Mouse (Mus musculus) limb, embryonic 12.5 days (tissue): ENCODE measurements at regions not wholly inside any gene's neighbourhood (a gene's known extent, or its start where the extent isn't known, plus 50 kb on each side); places are given as distances from the start of the nearest gene placed in this dataset.

ENCODE experiments used
- ATAC-seq: fragments of 200-750 bp; cut with Nextera tagmentation; 2 replicates; pipeline ENCODE4 v1.8.0; 2017; ENCODE audit warnings: low read depth, moderate TSS enrichment; ENCODE audit not compliant: insufficient number of reproducible peaks, insufficient read depth, low FRiP score, low TSS enrichment
- H3K27ac ChIP-seq: fragments of 300-500 bp; sonication (generic); 2 replicates; pipeline ENCODE4 v1.5.1; 2016; ENCODE audit warnings: mild to moderate bottlenecking, moderate library complexity
- H3K27me3 ChIP-seq: fragments of 300-500 bp; sonication (generic); 2 replicates; pipeline ENCODE4 v1.6.1; 2016; ENCODE audit warnings: mild to moderate bottlenecking, moderate library complexity
- H3K36me3 ChIP-seq: fragments of 300-500 bp; sonication (generic); 2 replicates; pipeline ENCODE4 v1.6.1; 2016; ENCODE audit warnings: mild to moderate bottlenecking, moderate library complexity
- H3K4me1 ChIP-seq: fragments of 300-500 bp; sonication (generic); replicated peaks from 2 replicates; pipeline ENCODE4 v1.6.1; 2016
- H3K4me2 ChIP-seq: fragments of 300-500 bp; sonication (generic); 2 replicates; pipeline ENCODE4 v1.6.1; 2016; ENCODE audit warnings: mild to moderate bottlenecking, moderate library complexity
- H3K4me3 ChIP-seq: fragments of 300-500 bp; sonication (generic); replicated peaks from 2 replicates; pipeline ENCODE4 v1.5.1; 2016; ENCODE audit warnings: mild to moderate bottlenecking
- H3K9ac ChIP-seq: fragments of 300-500 bp; sonication (generic); replicated peaks from 2 replicates; pipeline ENCODE4 v1.6.1; 2016; ENCODE audit warnings: mild to moderate bottlenecking, moderate library complexity
- H3K9me3 ChIP-seq: fragments of 300-500 bp; sonication (generic); 2 replicates; pipeline ENCODE4 v1.6.1; 2016; ENCODE audit warnings: mild to moderate bottlenecking, moderate library complexity
- WGBS: fragments of 180-500 bp; shearing (Covaris S2); methylation state at CpG from one replicate; pipeline ENCODE4 v1.1.7; 2016; 5-methylcytosine and 5-hydroxymethylcytosine counted together

- Histone ChIP-seq H3K4me1 (no peaks in the 10 kb centered on the region), H3K36me3 (no peaks in the 10 kb centered on the region), H3K27ac (no peak overlapping the region), H3K27me3 (no peaks in the 10 kb centered on the region; the same call in 1 of the 2 replicates), H3K9me3 (no peaks in the 10 kb centered on the region), H3K4me2 (no peak overlapping the region), H3K4me3 (no peak overlapping the region), H3K9ac (no peak overlapping the region)
- ATAC-seq, result no peak
- 84% methylated on average over 8 of the region's 8 CpGs for WGBS
These were observed 254.1 kb downstream of the Lmx1a start for GRCm38 (mm10) chr1:167943121-167943520.

DNA sequence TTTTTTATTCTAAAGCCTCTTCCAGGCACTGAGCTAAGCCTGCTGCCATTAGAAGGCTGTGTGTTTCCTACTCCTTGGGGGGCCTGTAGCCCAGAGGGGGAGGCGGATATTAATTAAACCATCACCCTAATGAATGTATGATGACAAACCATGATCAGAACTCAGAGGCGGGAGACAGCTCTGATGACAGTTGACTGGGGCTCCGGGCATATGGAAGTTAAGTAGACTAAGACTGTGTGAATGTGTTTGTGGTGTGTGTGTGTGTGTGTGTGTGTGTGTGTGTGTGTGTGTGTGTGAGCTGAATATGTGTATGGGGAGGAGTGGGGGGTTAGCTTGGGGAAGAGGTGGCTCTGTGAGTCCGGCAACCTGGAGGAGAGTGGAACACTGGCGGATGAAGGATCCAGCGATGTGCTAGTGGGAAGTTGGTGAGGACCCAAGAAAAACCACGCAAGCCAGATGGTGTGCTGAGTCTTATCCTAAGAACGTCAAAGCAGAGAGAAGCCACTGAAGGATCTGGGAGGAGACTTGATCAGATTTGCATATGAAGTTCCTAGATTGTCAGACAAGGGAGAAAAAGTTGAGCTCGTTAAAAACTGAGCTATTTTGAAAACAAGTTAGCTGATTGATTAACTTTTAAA, 256.7 kb downstream of the Lmx1a start:
- WGBS, result 70% methylated on average over 9 of the region's 9 CpGs
- Histone ChIP-seq H3K4me2 (no peak overlapping the region), H3K4me3 (no peak overlapping the region), H3K9ac (no peak overlapping the region), H3K36me3 (no peaks in the 10 kb centered on the region), H3K9me3 (no peaks in the 10 kb centered on the region), H3K27me3 (no peaks in the 10 kb centered on the region), H3K27ac (no peak overlapping the region), H3K4me1 (no peaks in the 10 kb centered on the region)
- no peak for ATAC-seq

- ATAC-seq, result no peak
- Histone ChIP-seq H3K9ac (no peak overlapping the region), H3K4me1 (no peaks in the 10 kb centered on the region), H3K27me3 (no peaks in the 10 kb centered on the region), H3K4me3 (no peak overlapping the region), H3K4me2 (no peak overlapping the region), H3K27ac (no peak overlapping the region), H3K36me3 (no peaks in the 10 kb centered on the region), H3K9me3 (0 out of 2 replicates have a peak, but pooled peaks cover 4% of the 10 kb centered on the region)
- 85% methylated on average over 7 of the region's 7 CpGs for WGBS
These were observed 258.8 kb downstream of the Lmx1a start for GRCm38 (mm10) chr1:167947866-167948265.

- Histone ChIP-seq H3K9me3 (0 out of 2 replicates have a peak, but pooled peaks cover 4% of the 10 kb centered on the region), H3K4me2 (no peak overlapping the region), H3K4me3 (no peak overlapping the region), H3K9ac (no peak overlapping the region), H3K36me3 (no peaks in the 10 kb centered on the region), H3K4me1 (no peaks in the 10 kb centered on the region), H3K27ac (no peak overlapping the region), H3K27me3 (no peaks in the 10 kb centered on the region)
- no peak for ATAC-seq
These were observed 262.7 kb downstream of the Lmx1a start for GRCm38 (mm10) chr1:167951717-167952116.

GRCm38 (mm10) chr1:167958531-167958930, 269.5 kb downstream of the Lmx1a start:
- Histone ChIP-seq H3K36me3 (no peaks in the 10 kb centered on the region), H3K27me3 (no peaks in the 10 kb centered on the region), H3K9ac (no peak overlapping the region), H3K4me2 (no peak overlapping the region), H3K27ac (no peak overlapping the region), H3K4me1 (peaks cover 9% of the 10 kb centered on the region; the same call in 1 of the 2 replicates), H3K4me3 (no peak overlapping the region), H3K9me3 (no peaks in the 10 kb centered on the region)
- WGBS, result 91% methylated on average over 6 of the region's 6 CpGs
- ATAC-seq, result no peak

DNA sequence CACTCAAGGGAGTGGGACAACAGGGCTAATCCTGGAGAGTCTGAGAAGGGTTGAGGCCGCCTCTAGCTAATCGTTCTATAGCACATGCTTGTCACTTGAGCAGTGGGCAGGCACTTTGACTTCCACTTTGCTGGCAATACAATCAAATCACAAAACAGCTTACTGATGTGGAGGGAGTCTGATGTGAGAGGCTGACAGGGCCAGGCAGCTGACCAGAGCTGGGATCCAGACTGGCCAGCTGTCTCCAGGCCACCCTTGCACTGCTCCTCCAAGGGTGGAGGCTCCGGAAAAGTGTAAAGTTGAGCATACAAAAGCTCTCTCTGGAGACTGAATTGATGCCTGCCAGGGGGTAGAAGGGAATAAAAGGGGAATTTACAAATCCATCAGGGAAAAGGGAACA, 280.5 kb downstream of the Lmx1a start:
- no peaks in the 10 kb centered on the region for H3K36me3 ChIP-seq
- no peaks in the 10 kb centered on the region for H3K4me1 ChIP-seq
- H3K4me3 ChIP-seq, result no peak overlapping the region
- H3K27me3 ChIP-seq, result no peaks in the 10 kb centered on the region
- 75% methylated on average over 3 of the region's 3 CpGs for WGBS
- no peak overlapping the region for H3K27ac ChIP-seq
- H3K9ac ChIP-seq, result no peak overlapping the region
- no peaks in the 10 kb centered on the region for H3K9me3 ChIP-seq
- H3K4me2 ChIP-seq, result no peak overlapping the region
- ATAC-seq, result no peak

DNA sequence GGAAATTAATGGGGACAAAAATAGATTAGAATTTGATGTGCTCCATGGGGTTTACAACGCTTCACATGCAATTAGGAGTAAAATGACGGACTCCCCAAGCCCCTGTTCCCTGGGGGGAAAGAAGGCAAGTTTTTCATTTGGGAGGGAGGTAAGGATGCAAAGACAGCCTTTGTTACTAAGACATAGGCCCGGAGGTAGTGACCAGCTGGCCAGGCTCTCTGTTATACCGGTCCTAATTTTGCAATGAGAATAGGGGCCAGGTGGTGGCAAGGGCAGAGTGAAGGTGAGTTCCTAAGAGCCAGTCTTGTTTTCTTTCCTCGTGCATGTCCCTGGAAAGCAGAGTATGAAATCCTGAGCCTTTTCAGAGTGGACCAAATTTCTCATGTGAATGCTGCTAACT, 280.9 kb downstream of the Lmx1a start:
- H3K4me1 ChIP-seq, result no peaks in the 10 kb centered on the region
- no peaks in the 10 kb centered on the region for H3K27me3 ChIP-seq
- no peak overlapping the region for H3K9ac ChIP-seq
- ATAC-seq, result no peak
- no peaks in the 10 kb centered on the region for H3K9me3 ChIP-seq
- H3K36me3 ChIP-seq, result no peaks in the 10 kb centered on the region
- H3K4me3 ChIP-seq, result no peak overlapping the region
- WGBS, result 62% methylated on average over 5 of the region's 5 CpGs
- H3K4me2 ChIP-seq, result no peak overlapping the region
- no peak overlapping the region for H3K27ac ChIP-seq

- Histone ChIP-seq H3K9ac (no peak overlapping the region), H3K27me3 (no peaks in the 10 kb centered on the region), H3K4me1 (no peaks in the 10 kb centered on the region), H3K4me3 (no peak overlapping the region), H3K4me2 (no peak overlapping the region), H3K36me3 (no peaks in the 10 kb centered on the region), H3K9me3 (no peaks in the 10 kb centered on the region), H3K27ac (no peak overlapping the region)
- WGBS, result 80% methylated on average over 3 of the region's 3 CpGs
- no peak for ATAC-seq
These were observed 287.7 kb downstream of the Lmx1a start for GRCm38 (mm10) chr1:167976708-167977107.

DNA sequence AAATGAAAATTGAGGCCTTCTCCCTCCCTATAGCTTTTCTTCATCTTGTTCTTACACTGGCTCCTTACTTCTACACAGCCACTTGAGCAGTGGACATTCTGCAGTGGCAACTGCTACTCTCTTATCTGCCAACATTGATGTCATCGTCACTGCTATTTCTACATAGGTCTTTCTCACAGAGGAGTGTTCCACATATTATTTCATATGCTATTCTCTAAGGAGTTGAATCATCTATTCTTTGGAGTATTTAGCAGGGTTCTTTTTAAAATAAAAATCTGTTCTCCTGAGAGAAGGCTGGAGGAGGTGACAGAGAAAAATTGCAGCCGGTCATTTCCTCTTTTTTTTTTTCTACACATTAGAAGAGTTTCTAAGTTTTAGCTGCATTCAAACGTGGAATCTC, 290.1 kb downstream of the Lmx1a start:
- no peak overlapping the region for H3K4me3 ChIP-seq
- no peak overlapping the region for H3K9ac ChIP-seq
- H3K27ac ChIP-seq, result no peak overlapping the region
- H3K36me3 ChIP-seq, result no peaks in the 10 kb centered on the region
- no peaks in the 10 kb centered on the region for H3K9me3 ChIP-seq
- no peak overlapping the region for H3K4me2 ChIP-seq
- H3K27me3 ChIP-seq, result no peaks in the 10 kb centered on the region
- H3K4me1 ChIP-seq, result no peaks in the 10 kb centered on the region
- 82% methylated on average over 3 of the region's 3 CpGs for WGBS
- ATAC-seq, result no peak

GRCm38 (mm10) chr1:167979588-167979987, 290.6 kb downstream of the Lmx1a start:
- H3K36me3 ChIP-seq, result no peaks in the 10 kb centered on the region
- H3K27ac ChIP-seq, result no peak overlapping the region
- H3K27me3 ChIP-seq, result no peaks in the 10 kb centered on the region
- H3K4me1 ChIP-seq, result no peaks in the 10 kb centered on the region
- H3K9me3 ChIP-seq, result no peaks in the 10 kb centered on the region
- H3K4me2 ChIP-seq, result no peak overlapping the region
- H3K4me3 ChIP-seq, result no peak overlapping the region
- 90% methylated on average over 5 of the region's 5 CpGs for WGBS
- no peak overlapping the region for H3K9ac ChIP-seq
- ATAC-seq, result no peak

DNA sequence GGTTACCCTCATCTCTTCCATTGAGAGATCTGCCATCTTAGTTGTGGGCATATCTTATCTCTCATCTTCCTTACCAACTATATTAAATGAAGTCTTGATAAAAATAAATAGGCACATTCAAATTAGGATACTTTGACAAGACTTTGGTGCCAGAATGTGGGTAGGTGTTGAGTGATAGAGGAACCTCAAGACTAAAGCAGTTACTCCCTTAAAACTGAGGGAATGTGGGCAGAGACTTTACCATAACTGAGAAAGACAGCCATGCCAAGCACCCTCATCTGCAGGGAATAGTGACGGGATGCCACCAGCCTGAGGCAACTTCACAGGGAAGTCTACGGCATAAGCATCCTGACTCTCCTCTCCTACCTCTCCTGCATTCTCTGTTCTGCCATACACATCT, 292.3 kb downstream of the Lmx1a start:
- Histone ChIP-seq H3K4me3 (no peak overlapping the region), H3K4me1 (no peaks in the 10 kb centered on the region), H3K27ac (no peak overlapping the region), H3K27me3 (no peaks in the 10 kb centered on the region), H3K9ac (no peak overlapping the region), H3K4me2 (no peak overlapping the region), H3K9me3 (no peaks in the 10 kb centered on the region), H3K36me3 (no peaks in the 10 kb centered on the region)
- 85% methylated on average over 2 of the region's 2 CpGs for WGBS
- no peak for ATAC-seq

GRCm38 (mm10) chr1:168007456-168007855, 318.4 kb downstream of the Lmx1a start:
- no peaks in the 10 kb centered on the region for H3K27me3 ChIP-seq
- no peaks in the 10 kb centered on the region for H3K36me3 ChIP-seq
- no peak for ATAC-seq
- no peak overlapping the region for H3K9ac ChIP-seq
- no peaks in the 10 kb centered on the region for H3K4me1 ChIP-seq
- WGBS, result 84% methylated on average over 3 of the region's 3 CpGs
- H3K4me3 ChIP-seq, result no peak overlapping the region
- H3K4me2 ChIP-seq, result no peak overlapping the region
- H3K27ac ChIP-seq, result no peak overlapping the region
- no peaks in the 10 kb centered on the region for H3K9me3 ChIP-seq
